Mouse (Mus musculus) yolk sac, embryonic 10.5 days (tissue): ENCODE results near the gene Krt13.

Experiments
- DNase-seq: peaks from one replicate; pipeline ENCODE4 v3.0.0-alpha.2; 2017; ENCODE audit warnings: low spot score

Gene Krt13

DNA sequence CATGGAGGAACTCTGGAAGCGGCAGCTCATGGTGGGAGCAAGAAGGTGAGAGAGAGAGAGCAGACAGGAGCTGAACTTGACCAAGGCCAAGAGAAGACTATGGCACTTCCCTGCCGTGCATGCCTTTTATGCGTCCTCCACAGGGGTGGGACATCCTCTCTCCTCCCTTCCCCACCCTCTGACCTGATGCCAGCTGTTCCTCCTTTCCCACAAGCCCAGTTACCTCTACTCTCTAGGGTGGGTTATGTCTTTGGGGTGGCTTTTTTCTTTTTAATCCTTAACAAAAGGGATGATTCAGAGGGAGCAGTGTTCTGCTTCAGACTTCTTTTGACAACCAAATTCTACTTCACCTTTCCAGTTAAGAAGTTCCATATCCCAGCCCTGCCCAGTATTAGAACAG lies at the start of gene Krt13:
Gene Krt13 (minus strand): TSS at position 101 of the 400 bp plus-strand sequence.
- DNase-seq: no peak

DNA sequence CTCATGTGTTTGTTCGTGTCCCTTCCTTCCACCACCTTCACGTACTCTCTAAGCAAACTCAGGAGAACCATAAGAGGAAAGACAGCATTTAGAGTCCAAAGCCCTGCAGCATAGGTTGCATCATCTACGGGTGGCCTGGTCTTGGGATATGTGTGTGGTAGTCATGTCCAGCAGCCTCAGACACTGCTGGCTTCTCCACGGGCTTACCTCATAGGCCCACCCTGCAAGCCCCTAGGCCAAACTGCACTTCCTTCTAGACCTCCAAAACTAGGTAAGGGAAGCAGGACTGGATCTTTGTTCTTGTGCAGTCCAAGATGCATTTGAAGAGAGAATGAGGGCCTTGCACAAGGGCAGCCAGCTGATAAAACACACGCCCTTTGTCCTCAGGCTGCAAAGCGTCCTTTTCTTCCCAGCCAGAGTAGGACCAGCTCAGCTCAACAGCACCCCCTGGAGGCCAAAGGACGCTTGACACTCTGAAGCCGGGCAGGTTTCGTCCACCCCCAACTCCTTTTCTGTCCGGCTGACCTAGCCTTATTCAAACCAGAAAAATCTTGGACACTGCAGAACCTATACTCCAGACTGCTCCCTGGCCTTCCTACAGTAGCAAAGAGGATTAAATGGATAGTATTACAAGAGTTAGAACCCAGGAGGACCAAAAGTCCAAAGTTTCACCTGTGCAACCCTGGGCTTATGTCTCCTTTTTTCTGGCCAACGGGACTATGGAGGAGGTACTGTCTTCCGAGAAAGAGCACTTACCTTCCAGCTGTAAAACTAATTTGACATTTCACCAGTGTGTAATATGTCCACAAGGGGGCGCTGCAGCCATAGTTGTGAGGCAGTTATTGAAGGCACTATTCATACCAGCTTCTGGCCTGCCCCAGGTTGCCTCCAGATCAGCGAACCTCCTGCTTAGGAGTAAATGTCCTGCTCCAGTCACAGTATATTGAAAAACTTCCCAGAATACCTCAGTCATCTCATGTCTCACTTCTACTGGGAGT lies 47.7 kb upstream of the Krt13 start:
- peak; percentile 85 for DNase-seq

DNA sequence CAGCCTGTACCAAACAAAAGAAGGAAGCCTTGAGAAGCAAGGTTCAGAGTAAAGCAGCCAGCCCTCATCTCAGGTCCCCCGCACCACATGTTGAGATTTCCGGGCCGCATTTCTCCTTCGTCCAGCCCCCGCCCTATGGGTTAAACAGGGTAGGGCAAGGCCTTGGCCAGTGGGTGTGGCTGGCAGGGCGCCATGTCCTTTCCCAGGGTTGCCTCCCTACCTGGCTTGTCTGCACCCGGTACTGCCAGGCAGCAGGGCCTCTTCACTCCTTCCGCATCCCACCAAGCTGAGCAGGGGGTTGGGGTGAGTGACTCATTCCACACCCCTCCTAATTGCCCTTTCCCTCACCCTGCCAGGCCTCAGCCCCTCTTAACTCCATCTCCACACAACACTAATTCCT lies 46.7 kb upstream of the Krt13 start:
- DNase-seq: no peak

DNA sequence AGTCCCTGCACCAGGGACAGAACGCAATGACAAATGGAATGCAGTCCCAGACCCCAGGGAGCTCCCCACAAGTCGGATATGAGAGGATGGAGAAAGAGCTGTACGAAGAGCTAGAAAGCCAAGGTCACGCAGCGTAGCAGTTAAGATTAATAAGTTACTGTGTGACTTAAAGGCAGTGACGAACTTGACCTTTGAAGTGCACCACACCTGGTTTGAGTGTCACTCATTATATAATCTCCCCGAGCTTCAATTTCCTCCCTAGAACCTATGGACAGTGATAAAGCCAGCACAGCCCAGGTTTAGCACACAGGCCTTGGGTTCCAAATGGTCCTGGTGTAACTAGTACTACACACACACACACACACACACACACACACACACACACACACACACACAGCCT lies 43.0 kb upstream of the Krt13 start:
- DNase-seq: no peak

DNA sequence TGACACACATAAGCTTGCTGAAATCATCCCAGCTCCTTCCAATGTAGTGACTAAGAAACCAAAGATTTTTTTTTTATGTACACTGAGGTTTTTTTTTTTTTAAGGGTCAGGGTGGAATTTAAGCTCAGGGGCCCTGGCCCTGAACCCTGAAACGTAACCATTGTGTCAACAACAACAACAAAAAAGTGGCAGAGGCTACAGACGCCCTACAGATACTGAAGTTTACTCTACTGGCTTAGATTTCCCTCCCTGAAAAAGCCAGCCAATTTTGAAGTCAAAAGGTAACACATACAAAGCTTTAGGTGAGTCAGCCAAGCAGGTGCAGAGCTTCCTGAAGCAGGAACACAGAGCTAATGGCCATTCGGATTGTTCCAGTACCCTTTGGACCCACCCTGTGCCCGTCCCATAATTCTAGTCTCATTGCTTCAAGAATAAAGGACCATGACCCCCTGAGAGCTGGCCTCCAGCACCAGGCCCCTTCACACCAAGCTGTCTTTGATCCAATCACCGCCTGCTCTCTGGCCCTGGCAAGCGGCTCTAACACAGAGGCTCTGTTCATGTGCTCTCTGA lies 36.6 kb upstream of the Krt13 start:
- DNase-seq: no peak

DNA sequence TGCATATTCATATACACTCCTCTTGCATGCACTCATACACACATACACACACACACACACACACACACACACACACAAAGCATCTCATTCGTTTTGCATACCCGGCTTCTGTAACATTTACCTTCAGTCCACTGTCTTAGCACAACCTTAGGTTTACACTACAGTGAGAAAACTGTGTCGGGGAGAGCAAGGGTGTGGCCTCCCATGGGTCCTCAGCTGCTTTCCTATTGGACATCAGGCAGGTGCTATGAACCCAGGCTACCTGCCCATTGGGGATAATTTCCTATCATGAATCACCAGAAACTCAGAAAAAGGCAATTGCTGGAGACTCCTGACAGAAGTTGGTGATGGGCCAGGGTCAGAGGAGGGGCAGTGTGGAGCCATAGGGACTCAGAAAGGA lies 36.0 kb upstream of the Krt13 start:
- DNase-seq: no peak

DNA sequence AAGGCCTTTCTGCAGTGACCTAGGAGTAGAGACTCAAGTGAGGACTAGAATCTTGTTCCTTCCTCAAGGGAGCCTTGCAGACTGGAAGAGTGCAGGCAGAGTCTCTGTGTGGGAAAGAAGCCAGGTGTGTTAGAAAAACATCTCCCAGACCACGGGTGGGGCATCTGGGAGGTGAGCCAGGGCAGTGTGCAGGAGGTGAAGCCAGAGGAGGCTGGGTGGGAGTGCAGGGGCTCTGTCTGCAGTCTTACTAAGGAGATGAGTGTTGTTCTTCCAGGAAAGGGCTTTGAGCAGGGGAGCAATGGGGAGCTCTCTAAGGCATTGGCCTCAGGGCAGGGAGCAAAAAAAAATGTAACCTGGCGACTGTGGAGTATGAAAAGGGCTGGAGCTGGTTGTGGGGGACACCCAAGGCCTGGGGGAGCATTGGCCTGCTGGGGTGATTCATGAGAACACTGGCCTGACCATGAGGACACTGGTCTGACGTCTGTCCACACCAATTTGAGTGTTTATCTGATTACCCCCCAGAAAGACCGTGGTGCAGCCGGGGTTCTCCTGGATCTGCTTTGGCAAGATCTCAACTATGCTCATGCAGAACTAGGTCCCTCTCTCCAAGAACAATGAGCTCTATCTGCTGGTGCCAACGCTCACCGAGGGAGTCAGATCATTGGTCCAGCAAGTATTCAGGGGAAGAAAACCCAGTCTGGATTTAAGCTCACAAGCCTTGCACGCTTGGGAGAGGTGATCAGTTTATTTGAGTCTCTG lies 34.3 kb upstream of the Krt13 start:
- no peak for DNase-seq

DNA sequence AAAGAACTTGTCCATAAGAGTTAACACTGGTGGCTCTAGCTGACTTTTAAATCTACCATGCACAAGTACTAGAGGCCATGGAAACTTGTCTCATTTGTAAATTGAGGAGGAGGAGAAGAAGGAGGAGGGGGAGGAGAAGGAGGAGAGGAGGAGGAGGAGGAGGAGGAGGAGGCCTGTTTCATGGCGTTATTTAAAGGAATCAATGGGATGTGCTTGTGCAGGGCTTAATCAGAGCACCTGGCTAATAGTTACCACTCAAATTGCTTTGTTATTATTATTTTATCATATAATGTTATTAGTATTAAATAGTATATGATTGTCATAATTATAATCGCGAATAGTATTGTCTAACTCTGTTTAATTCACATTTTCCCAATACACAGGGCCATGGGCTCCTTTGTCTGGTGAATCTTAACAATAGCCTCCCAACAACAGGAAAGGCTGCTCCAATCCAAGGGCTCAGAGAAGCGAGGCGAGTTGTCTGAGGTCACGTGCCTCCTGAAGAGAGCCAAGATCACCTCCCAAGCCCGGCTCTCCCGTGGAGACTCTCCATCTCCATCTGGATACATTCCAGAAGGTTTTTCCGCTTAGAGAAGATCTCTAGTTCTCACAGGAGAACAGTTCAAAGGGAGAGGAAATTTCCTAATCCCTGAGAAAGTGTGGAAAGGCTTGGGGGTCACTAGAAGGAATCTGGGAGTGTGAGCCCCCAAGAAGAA lies 27.4 kb upstream of the Krt13 start, which contains the start of gene Krt19:
Gene Krt19 (minus strand): TSS at position 51 of the 716 bp plus-strand sequence.
- no peak for DNase-seq

DNA sequence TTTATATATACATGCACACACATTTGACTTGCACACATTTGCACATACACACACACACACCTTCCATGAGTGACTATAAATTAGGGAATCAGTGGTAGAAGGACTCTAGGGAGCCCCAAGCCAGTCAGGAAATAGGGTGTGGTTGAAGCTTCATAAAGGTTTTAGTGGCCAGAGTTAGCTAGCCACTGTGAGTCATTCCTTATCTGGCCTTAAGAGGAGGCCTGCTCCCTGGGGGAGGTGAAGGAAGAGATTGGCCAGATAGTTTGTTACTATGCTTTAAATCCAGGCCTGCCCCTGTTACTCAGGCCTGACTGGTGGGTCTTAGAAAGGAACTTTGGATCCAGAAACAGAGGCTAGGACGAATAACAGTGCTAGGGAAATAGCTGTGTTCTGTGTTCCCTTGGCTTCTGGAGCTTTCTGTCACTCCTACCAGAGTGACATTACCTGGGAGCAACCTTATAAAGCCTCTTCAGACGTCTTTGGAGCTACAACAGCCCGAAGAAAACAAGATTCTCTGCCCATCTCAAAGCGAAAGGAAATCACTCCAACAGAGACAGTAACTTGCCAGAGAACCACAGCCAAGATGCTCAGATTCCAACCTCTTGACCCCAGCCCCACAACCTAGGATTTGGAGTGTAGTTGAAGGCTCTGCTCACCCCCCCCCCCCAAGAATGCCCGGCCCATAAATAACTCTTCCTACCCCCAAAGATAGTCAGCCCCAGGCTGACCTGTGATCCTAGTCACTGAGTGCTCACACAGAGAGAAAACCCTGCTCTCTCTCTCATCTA lies 26.4 kb upstream of the Krt13 start:
- DNase-seq: peak; percentile 52

DNA sequence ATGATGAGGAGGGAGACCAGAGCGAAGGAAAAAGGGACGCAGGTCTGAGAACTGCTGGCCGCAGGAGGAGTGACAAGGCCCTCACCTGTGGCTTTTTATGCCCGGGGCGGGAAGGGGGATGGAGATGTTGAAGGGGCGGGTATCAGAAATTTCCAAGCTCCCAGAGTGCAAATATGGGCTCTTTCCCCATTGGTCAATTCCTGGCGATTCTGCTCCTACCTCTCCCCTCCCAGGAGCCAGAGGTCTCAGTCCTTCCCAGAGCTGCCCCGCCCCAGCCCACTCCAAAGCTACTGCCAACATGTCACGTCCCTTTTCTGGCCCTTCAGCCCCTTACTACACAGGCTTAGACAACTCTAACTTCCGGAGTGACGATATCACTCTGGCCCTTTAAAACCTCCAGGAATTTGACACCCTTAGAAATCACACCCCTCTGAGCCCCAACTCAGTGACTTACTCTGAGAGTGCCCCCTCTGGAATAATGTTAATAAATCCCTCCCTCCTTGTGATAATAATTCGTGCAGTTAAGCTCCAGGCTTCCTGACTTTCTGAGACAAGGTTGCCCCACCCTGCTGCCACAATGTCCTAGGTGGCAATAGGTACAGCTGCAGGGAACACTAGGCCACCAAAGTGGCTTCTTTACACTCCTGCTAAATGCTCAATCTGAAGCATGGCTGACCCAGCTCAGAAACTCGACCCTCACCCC lies 24.6 kb upstream of the Krt13 start:
- DNase-seq: peak; percentile 68

DNA sequence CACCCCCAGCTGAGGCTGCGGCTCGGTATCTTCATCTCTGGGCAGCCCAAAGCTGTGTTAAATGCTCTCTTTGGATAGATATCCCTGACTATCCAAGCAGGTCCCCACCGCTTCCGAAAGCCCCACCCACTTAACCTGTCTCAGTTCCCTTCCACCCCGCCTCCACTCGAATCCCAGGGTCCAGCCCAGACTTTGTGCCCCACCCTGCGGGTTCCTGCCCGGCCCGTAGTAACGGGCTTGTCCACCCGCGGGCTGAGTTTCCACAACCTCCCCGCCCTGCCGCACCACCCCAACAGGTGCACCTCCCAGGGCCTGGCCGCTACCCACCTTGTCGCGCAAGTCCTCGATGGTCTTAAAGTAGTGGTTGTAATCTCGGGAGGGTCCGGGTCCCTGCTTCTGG lies 23.7 kb upstream of the Krt13 start:
- DNase-seq: peak; percentile 69

- no peak for DNase-seq
Measured at GRCm38 (mm10) chr11:100140966-100141365, 19.6 kb upstream of the Krt13 start.

- DNase-seq: no peak
Measured at GRCm38 (mm10) chr11:100139391-100139790, 18.0 kb upstream of the Krt13 start.

DNA sequence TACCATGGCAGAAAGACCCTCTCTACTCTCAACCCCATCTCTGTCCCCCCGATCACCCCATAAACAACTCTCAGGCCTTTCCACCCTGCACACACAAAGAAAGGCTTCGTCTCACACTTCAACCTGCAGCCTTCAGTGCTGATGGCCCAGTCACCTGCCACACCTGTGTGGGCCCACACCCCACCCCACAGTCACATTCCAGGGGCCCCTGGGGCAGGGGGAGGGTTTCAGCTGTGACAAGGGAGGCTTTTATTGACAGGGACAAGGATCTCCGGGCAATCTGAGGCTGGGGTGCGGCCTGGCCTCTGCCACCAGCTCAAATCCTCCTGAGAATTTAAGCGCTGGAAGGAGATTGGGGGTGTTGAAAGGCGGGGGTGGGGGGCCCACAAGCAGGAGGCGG lies 17.4 kb upstream of the Krt13 start:
- DNase-seq: no peak

- DNase-seq: no peak
Measured at GRCm38 (mm10) chr11:100137693-100138092, 16.3 kb upstream of the Krt13 start.

GRCm38 (mm10) chr11:100136559-100136958 lies 15.2 kb upstream of the Krt13 start:
- no peak for DNase-seq

DNA sequence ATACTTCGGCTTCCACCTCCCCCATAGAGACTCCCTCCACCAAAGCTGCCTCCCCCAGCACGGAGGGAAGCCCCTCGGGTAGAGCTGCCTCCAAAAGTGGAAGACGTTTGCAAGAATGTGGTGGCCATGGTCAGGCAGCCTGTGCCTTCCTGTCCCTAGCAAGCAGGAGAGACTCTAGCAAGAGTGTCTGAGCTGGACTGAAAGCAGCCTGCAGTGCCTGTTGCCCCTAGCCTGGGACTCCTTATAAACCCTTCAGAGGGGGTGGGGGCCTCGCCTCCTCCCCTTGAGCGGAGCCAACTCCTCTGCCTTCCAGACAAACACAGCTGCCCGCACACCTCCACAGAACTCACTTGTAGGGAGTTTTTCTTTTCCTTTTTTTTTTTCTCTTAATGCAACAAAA lies 14.4 kb upstream of the Krt13 start, which contains the start of gene Krt15:
Gene Krt15 (minus strand): TSS at position 198 of the 400 bp plus-strand sequence.
- DNase-seq: no peak

DNA sequence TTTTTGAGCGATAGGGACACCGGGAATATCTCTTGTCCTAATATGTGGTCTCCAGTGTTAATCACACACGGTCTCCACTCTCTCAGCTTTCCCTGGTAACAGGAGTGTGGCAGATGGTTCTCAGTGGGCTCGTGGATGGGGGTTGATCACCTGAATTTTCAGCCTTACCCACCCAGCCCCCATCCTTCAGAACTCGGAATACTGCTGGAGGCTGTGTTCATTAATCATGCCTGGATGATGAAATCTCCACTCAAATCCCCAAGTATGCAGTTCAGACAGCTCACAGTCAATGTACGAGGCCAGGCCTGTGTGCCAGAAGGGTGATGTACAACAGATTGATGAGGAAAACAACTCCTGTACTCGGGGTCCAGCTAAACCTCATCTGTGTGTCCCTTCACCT lies 3.5 kb upstream of the Krt13 start:
- no peak for DNase-seq

DNA sequence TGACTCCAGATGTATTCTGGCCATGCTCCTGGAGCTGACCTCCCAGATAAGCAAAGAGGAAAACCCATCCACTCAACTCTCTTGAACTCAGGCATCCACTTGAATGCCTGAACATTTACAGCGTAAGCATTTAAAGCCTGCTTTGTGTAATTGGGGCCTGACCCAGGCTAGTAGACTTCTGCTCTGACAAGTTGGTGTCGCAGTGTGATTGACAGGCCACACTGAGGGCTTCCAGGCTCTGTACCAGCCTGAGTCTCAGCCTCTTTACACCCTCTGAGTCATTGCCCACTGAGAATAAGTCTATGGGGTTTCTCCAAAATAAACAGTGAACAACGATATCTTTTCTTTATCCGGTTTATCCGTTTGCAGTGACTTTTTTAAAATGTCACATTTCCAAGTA lies 1.0 kb downstream of the Krt13 start:
- DNase-seq: no peak

DNA sequence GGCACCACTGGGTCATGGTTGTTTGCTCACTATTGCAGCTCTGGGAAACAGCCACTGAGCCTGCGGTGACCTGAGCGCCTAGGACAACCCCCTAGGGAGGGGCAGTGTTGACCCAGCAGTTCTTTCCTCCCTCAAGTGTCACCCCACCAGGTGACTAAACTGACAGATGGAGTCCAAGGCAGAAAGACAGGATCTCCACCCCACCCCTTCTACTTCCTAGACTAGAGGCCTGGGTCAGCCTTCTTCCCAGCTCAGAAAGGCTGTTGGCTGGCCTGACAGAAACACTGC lies 7.7 kb downstream of the Krt13 start:
- DNase-seq: peak; percentile 41
